Mouse (Mus musculus) erythroblast, embryonic 14.5 days (primary cell): Measurements from ENCODE around the gene Emc3. TPM values are rescaled to one million over a fixed set of nuclear protein-coding genes. Genes with fewer than 3 reads are reported as not detected.

ENCODE experiments used
- H3K27me3 ChIP-seq: 2 replicates; pipeline ENCODE4 v1.6.1; 2012; ENCODE audit warnings: inconsistent platforms; ENCODE audit not compliant: control insufficient read depth
- H3K36me3 ChIP-seq: 2 replicates; pipeline ENCODE4 v1.6.1; 2012; ENCODE audit warnings: mild to moderate bottlenecking, inconsistent platforms; ENCODE audit not compliant: control insufficient read depth
- H3K4me1 ChIP-seq: 2 replicates; pipeline ENCODE4 v1.6.1; 2012; ENCODE audit warnings: inconsistent platforms; ENCODE audit not compliant: control insufficient read depth
- H3K4me3 ChIP-seq: replicated peaks from 2 replicates; pipeline ENCODE3; 2012; ENCODE audit warnings: moderate library complexity, mild to moderate bottlenecking, inconsistent platforms
- H3K9me3 ChIP-seq: 2 replicates; pipeline ENCODE4 v1.6.1; 2012; ENCODE audit warnings: low read length, inconsistent platforms, mixed read lengths; ENCODE audit not compliant: control insufficient read depth
- GATA1 ChIP-seq: IDR thresholded peaks from 2 replicates; pipeline ENCODE4 v1.6.1; 2012; ENCODE audit warnings: low read length, inconsistent platforms, mixed read lengths
- TAL1 ChIP-seq: IDR thresholded peaks from 3 replicates; pipeline ENCODE4 v1.6.1; 2012; ENCODE audit warnings: low read length, inconsistent platforms, mixed read lengths
- polyA plus RNA-seq: library from polyadenylated mRNA; stranded (reverse); fragments of >175 nt; gene quantifications from 2 replicates; pipeline ENCODE4 v1.2.3, GENCODE M21; 2012

Gene Emc3
- polyA plus RNA-seq, 1 experiment = 2.6 TPM

- H3K9me3 ChIP-seq = no peaks in the 10 kb centered on the region
- peaks cover 58% of the 10 kb centered on the region for H3K27me3 ChIP-seq
- TF ChIP-seq TAL1 (no peak), GATA1 (no peak)
Observed at GRCm38 (mm10) chr6:113501388-113502084, 29.9 kb downstream of the Emc3 start, which contains the start of gene Prrt3. Gene Prrt3 (minus strand): TSS chr6:113501931.

GRCm38 (mm10) chr6:113499346-113499745 lies 32.1 kb downstream of the Emc3 start:
- TF ChIP-seq GATA1 (no peak), TAL1 (no peak)
- Histone ChIP-seq H3K27me3 (peaks cover 80% of the 10 kb centered on the region), H3K4me3 (no peak overlapping the region), H3K9me3 (no peaks in the 10 kb centered on the region; the same call in 1 of the 2 replicates), H3K36me3 (no peaks in the 10 kb centered on the region), H3K4me1 (peaks cover 12% of the 10 kb centered on the region)

More at GRCm38 (mm10) chr6:113501388-113502084, 29.9 kb downstream of the Emc3 start, which contains the start of gene Prrt3:
- no peaks in the 10 kb centered on the region for H3K36me3 ChIP-seq
- H3K4me1 ChIP-seq = no peaks in the 10 kb centered on the region; the same call in 1 of the 2 replicates
- no peak within 1 kb of the TSS for H3K4me3 ChIP-seq

- H3K9me3 ChIP-seq = no peaks in the 10 kb centered on the region; the same call in 1 of the 2 replicates
- H3K36me3 ChIP-seq = peaks cover 7% of the 10 kb centered on the region; the same call in 1 of the 2 replicates
- H3K4me3 ChIP-seq = peak overlapping the region; percentile 62
- peaks cover 16% of the 10 kb centered on the region for H3K4me1 ChIP-seq
- H3K27me3 ChIP-seq = peaks cover 53% of the 10 kb centered on the region
- TF ChIP-seq TAL1 = no peak
- no peak for TF ChIP-seq GATA1
Observed at GRCm38 (mm10) chr6:113495071-113495675, 36.3 kb downstream of the Emc3 start.

- peaks cover 45% of the 10 kb centered on the region for H3K27me3 ChIP-seq
- H3K4me3 ChIP-seq = peak overlapping the region; percentile 62
- no peak for TF ChIP-seq TAL1
- TF ChIP-seq GATA1 = no peak
- H3K36me3 ChIP-seq = peaks cover 12% of the 10 kb centered on the region
- no peaks in the 10 kb centered on the region; the same call in 1 of the 2 replicates for H3K9me3 ChIP-seq
- H3K4me1 ChIP-seq = peaks cover 16% of the 10 kb centered on the region
Observed at GRCm38 (mm10) chr6:113494258-113494788, 37.1 kb downstream of the Emc3 start.

GRCm38 (mm10) chr6:113492101-113492864 lies 39.2 kb downstream of the Emc3 start:
- Histone ChIP-seq H3K27me3 (peaks cover 33% of the 10 kb centered on the region), H3K4me1 (peaks cover 24% of the 10 kb centered on the region), H3K36me3 (peaks cover 19% of the 10 kb centered on the region), H3K9me3 (no peaks in the 10 kb centered on the region; the same call in 1 of the 2 replicates), H3K4me3 (no peak overlapping the region)
- TF ChIP-seq GATA1 = no peak
- no peak for TF ChIP-seq TAL1

GRCm38 (mm10) chr6:113489410-113489809 lies 42.0 kb downstream of the Emc3 start:
- Histone ChIP-seq H3K36me3 (peaks cover 19% of the 10 kb centered on the region), H3K4me1 (peaks cover 24% of the 10 kb centered on the region), H3K27me3 (peaks cover 4% of the 10 kb centered on the region), H3K9me3 (no peaks in the 10 kb centered on the region), H3K4me3 (no peak overlapping the region)
- TF ChIP-seq GATA1 (no peak), TAL1 (no peak)

GRCm38 (mm10) chr6:113487125-113487576 lies 44.3 kb downstream of the Emc3 start:
- Histone ChIP-seq H3K36me3 (peaks cover 17% of the 10 kb centered on the region), H3K27me3 (peaks cover 7% of the 10 kb centered on the region), H3K4me3 (no peak overlapping the region), H3K9me3 (no peaks in the 10 kb centered on the region), H3K4me1 (peaks cover 39% of the 10 kb centered on the region)
- TF ChIP-seq TAL1 (no peak), GATA1 (0 out of 2 replicates have a peak, but pooled peaks have one; percentile 16)

GRCm38 (mm10) chr6:113483729-113484128 lies 47.7 kb downstream of the Emc3 start:
- no peaks in the 10 kb centered on the region for H3K9me3 ChIP-seq
- H3K4me3 ChIP-seq = peak overlapping the region; percentile 74
- H3K36me3 ChIP-seq = peaks cover 6% of the 10 kb centered on the region; the same call in 1 of the 2 replicates
- peaks cover 43% of the 10 kb centered on the region for H3K4me1 ChIP-seq
- no peak for TF ChIP-seq GATA1
- peaks cover 39% of the 10 kb centered on the region for H3K27me3 ChIP-seq
